Mouse (Mus musculus): ENCODE data around the gene Pde9a. TPM values are rescaled to one million over a fixed set of nuclear protein-coding genes. Genes with fewer than 3 reads are reported as not detected.
A peak's percentile ranks its signal among the peaks of the same experiment; 100 is the strongest.

Pde9a gene
- total and polyA plus RNA-seq, 2 experiments from 2014 or later = 43.6 to 43.9 TPM

DNA sequence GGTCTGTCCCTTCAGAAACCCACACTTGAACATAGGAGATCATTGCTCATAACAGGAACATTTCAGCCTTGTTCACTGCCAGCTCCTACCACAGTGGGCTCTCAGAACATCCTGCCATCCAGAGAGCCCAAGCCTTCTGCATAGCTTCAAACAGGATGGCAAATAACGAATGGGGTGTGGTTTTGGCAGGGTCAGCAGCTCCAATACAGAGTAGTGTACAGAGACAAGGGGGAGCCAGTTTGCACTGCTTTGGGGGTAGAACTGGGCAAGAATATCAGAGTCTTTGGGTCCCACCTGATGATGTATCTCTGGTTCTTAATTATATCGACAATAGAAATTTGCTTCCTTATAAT is 33.6 kb downstream of the Pde9a start:
- WGBS = 58% methylated on average over 2 of the region's 2 CpGs
- no peak for ATAC-seq

GRCm38 (mm10) chr17:31419995-31420394 is 34.0 kb downstream of the Pde9a start:
- H3K4me2 ChIP-seq (ENCODE audit: low read depth) = no peak overlapping the region
- DNase-seq (no peak), ATAC-seq (no peak)
- no peak for TF ChIP-seq CTCF (IDR thresholded peaks at IDR 0.05; ENCODE audit: low read depth)
- H3K9ac ChIP-seq = no peak overlapping the region
- no peaks in the 10 kb centered on the region for H3K9me3 ChIP-seq (ENCODE audit: low read length)
- H3K4me3 ChIP-seq (ENCODE audit: low read depth, low read length) = no peak overlapping the region
- no peaks in the 10 kb centered on the region for H3K4me1 ChIP-seq (ENCODE audit: insufficient read depth)
- WGBS = 50% methylated on average over 3 of the region's 3 CpGs
- no peaks in the 10 kb centered on the region for H3K27me3 ChIP-seq (ENCODE audit: insufficient read depth, low read length)
- H3K36me3 ChIP-seq (ENCODE audit: insufficient read depth) = peaks cover 36% of the 10 kb centered on the region
- 0 out of 2 replicates have a peak overlapping the region, but pooled peaks have one; percentile 4 for H3K27ac ChIP-seq (ENCODE audit: low read depth, low read length)

More for the DNA sequence above, 33.6 kb downstream of the Pde9a start:
- DNase-seq = no peak
- H3K27me3 ChIP-seq (ENCODE audit: insufficient read depth, low read length) = no peaks in the 10 kb centered on the region
- no peak for TF ChIP-seq CTCF (IDR thresholded peaks at IDR 0.05; ENCODE audit: low read depth)
- H3K4me2 ChIP-seq (ENCODE audit: low read depth) = no peak overlapping the region
- 0 out of 2 replicates have a peak overlapping the region, but pooled peaks have one; percentile 29 for H3K27ac ChIP-seq (ENCODE audit: low read depth, low read length)
- no peaks in the 10 kb centered on the region for H3K9me3 ChIP-seq (ENCODE audit: low read length)
- no peak overlapping the region for H3K9ac ChIP-seq
- no peak overlapping the region for H3K4me3 ChIP-seq (ENCODE audit: low read depth, low read length)
- H3K36me3 ChIP-seq (ENCODE audit: insufficient read depth) = peaks cover 37% of the 10 kb centered on the region
- H3K4me1 ChIP-seq (ENCODE audit: insufficient read depth) = no peaks in the 10 kb centered on the region

- Histone ChIP-seq H3K4me3 (ENCODE audit: low read depth, low read length) (no peak overlapping the region), H3K4me1 (ENCODE audit: insufficient read depth) (no peaks in the 10 kb centered on the region), H3K27ac (ENCODE audit: low read depth, low read length) (0 out of 2 replicates have a peak overlapping the region, but pooled peaks have one; percentile 4), H3K36me3 (ENCODE audit: insufficient read depth) (peaks cover 31% of the 10 kb centered on the region), H3K4me2 (ENCODE audit: low read depth) (no peak overlapping the region), H3K27me3 (ENCODE audit: insufficient read depth, low read length) (no peaks in the 10 kb centered on the region), H3K9me3 (ENCODE audit: low read length) (no peaks in the 10 kb centered on the region), H3K9ac (no peak overlapping the region)
- WGBS = 91% methylated on average over 16 of the region's 16 CpGs
- DNase-seq (no peak), ATAC-seq (no peak)
- TF ChIP-seq CTCF (IDR thresholded peaks at IDR 0.05; ENCODE audit: low read depth) = no peak
These were observed 34.6 kb downstream of the Pde9a start for GRCm38 (mm10) chr17:31420658-31421057.

DNA sequence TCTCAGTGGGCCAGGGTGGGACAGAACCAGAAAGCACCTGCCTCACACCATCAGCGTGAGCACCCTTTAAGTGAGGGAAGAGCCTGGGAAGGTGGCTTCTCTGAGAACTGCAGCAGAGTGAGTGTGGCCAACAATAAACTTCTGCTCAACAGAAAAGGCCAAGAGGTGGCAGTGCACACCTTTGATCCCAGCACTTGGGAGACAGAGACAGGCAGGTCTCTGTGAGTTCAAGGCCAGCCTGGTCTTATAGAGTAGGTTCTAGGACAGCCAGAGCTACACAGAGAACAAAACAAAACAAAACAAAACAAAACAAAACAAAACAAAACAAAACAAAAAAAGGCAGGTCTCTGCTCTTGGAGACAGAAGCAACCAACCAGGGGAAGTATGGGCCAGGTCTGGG is 36.4 kb downstream of the Pde9a start:
- no peak overlapping the region for H3K27ac ChIP-seq (ENCODE audit: low read depth, low read length)
- no peaks in the 10 kb centered on the region for H3K27me3 ChIP-seq (ENCODE audit: insufficient read depth, low read length)
- 93% methylated on average over 1 of the region's 1 CpGs for WGBS
- no peak overlapping the region for H3K4me2 ChIP-seq (ENCODE audit: low read depth)
- TF ChIP-seq CTCF (IDR thresholded peaks at IDR 0.05; ENCODE audit: low read depth) = no peak
- ATAC-seq = no peak
- H3K4me1 ChIP-seq (ENCODE audit: insufficient read depth) = no peaks in the 10 kb centered on the region
- H3K36me3 ChIP-seq (ENCODE audit: insufficient read depth) = peaks cover 14% of the 10 kb centered on the region
- no peaks in the 10 kb centered on the region for H3K9me3 ChIP-seq (ENCODE audit: low read length)
- H3K9ac ChIP-seq = no peak overlapping the region
- DNase-seq = no peak
- no peak overlapping the region for H3K4me3 ChIP-seq (ENCODE audit: low read depth, low read length)

GRCm38 (mm10) chr17:31423020-31423419 is 37.0 kb downstream of the Pde9a start:
- H3K27ac ChIP-seq (ENCODE audit: low read depth, low read length) = no peak overlapping the region
- no peaks in the 10 kb centered on the region for H3K4me1 ChIP-seq (ENCODE audit: insufficient read depth)
- H3K4me2 ChIP-seq (ENCODE audit: low read depth) = no peak overlapping the region
- no peak for TF ChIP-seq CTCF (IDR thresholded peaks at IDR 0.05; ENCODE audit: low read depth)
- no peak overlapping the region for H3K4me3 ChIP-seq (ENCODE audit: low read depth, low read length)
- ATAC-seq (no peak), DNase-seq (no peak)
- no peak overlapping the region for H3K9ac ChIP-seq
- peaks cover 8% of the 10 kb centered on the region; the same call in 1 of the 2 replicates for H3K36me3 ChIP-seq (ENCODE audit: insufficient read depth)
- 69% methylated on average over 2 of the region's 2 CpGs for WGBS
- H3K9me3 ChIP-seq (ENCODE audit: low read length) = no peaks in the 10 kb centered on the region
- H3K27me3 ChIP-seq (ENCODE audit: insufficient read depth, low read length) = no peaks in the 10 kb centered on the region

DNA sequence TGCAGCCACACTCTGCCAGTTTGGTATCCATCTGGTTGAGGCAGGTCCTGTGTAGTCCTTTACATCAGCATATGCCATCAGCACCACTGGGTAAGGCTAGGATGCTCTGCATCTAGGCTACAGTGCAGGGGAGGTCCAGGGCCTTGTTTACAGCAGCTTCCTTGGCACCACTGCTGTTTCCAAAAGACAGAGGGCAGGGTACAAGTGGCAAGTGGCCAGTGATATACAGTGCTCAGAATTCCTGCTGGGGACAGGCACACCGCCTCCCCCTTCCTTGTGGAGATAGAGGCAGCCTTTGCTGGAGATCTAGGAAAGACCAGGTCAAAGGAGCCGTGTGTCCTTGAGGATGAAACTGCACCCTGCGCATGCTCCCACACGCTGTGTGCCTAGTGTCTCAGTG is 38.3 kb downstream of the Pde9a start:
- Histone ChIP-seq H3K36me3 (ENCODE audit: insufficient read depth) (peaks cover 7% of the 10 kb centered on the region; the same call in 1 of the 2 replicates), H3K27ac (ENCODE audit: low read depth, low read length) (no peak overlapping the region), H3K27me3 (ENCODE audit: insufficient read depth, low read length) (no peaks in the 10 kb centered on the region), H3K4me1 (ENCODE audit: insufficient read depth) (no peaks in the 10 kb centered on the region), H3K9ac (no peak overlapping the region), H3K9me3 (ENCODE audit: low read length) (peaks cover 1% of the 10 kb centered on the region; the same call in 1 of the 2 replicates), H3K4me3 (ENCODE audit: low read depth, low read length) (no peak overlapping the region), H3K4me2 (ENCODE audit: low read depth) (no peak overlapping the region)
- WGBS = 74% methylated on average over 4 of the region's 4 CpGs
- TF ChIP-seq CTCF (IDR thresholded peaks at IDR 0.05; ENCODE audit: low read depth) = no peak
- DNase-seq = no peak
- no peak for ATAC-seq

GRCm38 (mm10) chr17:31424798-31425197 is 38.8 kb downstream of the Pde9a start:
- no peak for TF ChIP-seq CTCF (IDR thresholded peaks at IDR 0.05; ENCODE audit: low read depth)
- no peaks in the 10 kb centered on the region for H3K27me3 ChIP-seq (ENCODE audit: insufficient read depth, low read length)
- H3K4me3 ChIP-seq (ENCODE audit: low read depth, low read length) = no peak overlapping the region
- 48% methylated on average over 8 of the region's 8 CpGs for WGBS
- H3K36me3 ChIP-seq (ENCODE audit: insufficient read depth) = peaks cover 10% of the 10 kb centered on the region; the same call in 1 of the 2 replicates
- H3K9ac ChIP-seq = no peak overlapping the region
- H3K27ac ChIP-seq (ENCODE audit: low read depth, low read length) = no peak overlapping the region
- no peaks in the 10 kb centered on the region for H3K4me1 ChIP-seq (ENCODE audit: insufficient read depth)
- ATAC-seq (no peak), DNase-seq (no peak)
- peaks cover 3% of the 10 kb centered on the region; the same call in 1 of the 2 replicates for H3K9me3 ChIP-seq (ENCODE audit: low read length)
- no peak overlapping the region for H3K4me2 ChIP-seq (ENCODE audit: low read depth)
